Mouse (Mus musculus): ENCODE measurements around the gene Tcea2.

DNA sequence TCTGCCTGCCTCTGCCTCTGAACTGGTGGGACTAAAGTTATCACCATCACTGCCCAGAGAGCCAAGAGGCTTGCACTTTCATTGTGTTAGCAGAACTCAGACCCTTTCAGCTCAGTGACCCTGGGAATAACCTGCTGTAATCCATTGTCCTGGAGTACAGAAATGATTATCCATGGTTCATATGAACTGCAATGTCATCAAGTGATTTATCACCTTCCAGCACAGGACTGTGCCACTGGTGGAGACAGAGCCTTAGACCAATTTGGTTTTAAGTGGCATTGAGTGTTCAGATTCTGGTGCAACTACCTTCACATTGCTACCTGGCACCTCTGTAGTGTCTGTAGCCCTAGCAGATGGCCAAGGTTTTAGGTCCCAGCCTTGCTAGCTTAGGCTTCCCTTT, 27.0 kb upstream of the Tcea2 start:
- no peak for TF ChIP-seq EP300 (IDR thresholded peaks at IDR 0.05; ENCODE audit: insufficient read depth, low read depth, low read length)
- no peak for TF ChIP-seq CTCF (IDR thresholded peaks at IDR 0.05; ENCODE audit: low read depth, low read length)

All from ES-Bruce4 (cell line).